Mouse (Mus musculus): Measurements from ENCODE around the gene Cfh.
"Not testable (repeated sequence)": the region's sequence is repeated elsewhere in the genome, so short reads cannot be mapped to it uniquely, and the experiment has no call there.

Cfh gene

DNA sequence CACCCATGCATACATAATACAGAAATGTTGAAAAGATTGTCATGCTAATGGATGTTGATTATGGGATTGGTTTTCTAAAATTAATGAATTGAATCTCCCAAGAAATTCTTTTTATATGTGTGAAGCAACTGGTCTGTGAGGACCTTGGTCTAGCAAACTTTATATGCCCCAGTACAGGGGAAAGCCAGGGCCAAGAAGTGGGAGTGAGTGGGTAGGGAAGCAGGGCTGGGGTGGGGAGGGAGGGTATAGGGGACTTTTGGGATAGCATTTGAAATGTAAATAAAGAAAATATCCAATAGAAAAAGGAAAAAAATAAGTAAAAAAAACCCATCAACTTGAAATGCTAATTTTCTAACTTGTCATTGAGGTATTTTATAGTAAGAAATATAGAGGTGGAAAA, at the start of gene Cfh:
Cfh (minus strand) TSS at position 101 of the 400 bp plus-strand sequence.
- not testable (repeated sequence) for DNase-seq

DNA sequence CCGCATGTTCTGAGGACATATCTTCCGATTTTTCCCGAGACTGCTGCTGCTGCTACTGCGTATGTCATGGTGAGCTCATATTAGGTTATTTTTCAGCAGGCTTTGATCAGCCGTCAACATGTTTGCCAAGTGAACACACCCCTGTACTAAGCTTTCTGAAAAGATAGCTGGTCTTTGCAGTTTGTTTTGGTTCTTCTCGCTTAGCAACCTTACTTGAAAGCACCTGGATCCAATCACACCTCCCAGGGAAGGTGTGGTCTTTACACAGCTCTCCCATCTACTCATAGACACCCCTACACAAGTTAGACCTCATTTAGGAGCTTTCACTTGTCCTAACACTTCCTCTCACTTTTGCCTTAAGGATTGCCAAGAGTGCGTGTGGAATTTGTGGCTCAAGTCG, 43.1 kb upstream of the Cfh start:
- DNase-seq: no peak

DNA sequence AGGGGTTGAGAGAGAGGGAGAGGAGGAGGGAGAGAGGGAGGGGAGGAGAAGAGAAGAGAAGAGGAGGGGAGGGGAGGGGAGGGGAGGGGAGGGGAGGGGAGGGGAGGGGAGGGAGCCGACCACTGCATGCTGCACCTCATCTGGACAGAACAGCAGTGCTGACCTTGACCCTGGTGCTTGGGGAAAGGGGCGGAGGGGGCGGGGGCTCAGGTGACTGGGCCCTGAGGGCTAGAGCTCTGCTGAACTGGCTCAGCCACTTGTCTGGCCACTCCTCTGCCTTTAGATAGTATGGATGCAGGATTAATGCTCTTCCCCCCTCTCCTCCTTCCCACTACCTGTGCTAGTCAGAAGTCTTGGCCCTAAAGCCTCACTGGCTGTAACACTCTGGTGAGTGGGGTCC, 41.7 kb upstream of the Cfh start:
- no peak for DNase-seq

DNA sequence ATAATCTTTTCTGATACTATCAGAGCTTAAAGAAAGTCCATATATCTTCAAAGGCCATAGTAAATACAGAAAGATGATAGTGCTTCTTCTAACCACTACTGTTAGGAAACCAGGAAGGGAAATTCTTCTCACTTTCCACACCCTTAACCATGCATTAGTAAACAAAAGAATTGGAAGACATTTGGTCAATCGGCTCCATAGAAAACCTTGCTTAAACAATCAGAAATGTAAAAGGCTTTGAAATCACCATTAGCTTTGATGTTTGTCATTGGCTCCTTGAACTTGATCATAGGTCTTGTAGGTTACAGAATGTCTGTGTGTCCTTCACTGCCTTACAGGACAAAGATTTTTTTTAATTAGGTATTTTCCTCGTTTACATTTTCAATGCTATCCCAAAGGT, 21.8 kb upstream of the Cfh start:
- no peak for DNase-seq

DNA sequence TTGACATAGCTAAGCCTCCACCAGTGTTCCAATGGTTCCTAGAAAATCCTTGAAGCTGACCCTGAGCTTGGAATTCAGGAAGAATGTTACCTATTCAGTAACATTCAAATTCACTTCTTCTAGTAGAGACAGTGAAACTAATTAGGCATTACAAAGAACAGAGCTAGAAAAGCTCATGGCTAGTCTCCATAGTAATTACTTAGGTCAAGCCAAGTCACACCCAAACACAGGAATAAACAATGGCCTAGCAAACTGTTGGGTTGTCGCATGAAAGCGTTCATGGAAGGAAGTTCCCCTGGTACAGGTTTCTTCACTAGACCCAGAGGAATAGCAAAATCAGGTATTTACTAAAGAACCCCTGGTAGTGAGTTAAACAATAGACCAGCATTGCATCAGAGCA, 4.9 kb upstream of the Cfh start:
- DNase-seq: not testable (repeated sequence)

DNA sequence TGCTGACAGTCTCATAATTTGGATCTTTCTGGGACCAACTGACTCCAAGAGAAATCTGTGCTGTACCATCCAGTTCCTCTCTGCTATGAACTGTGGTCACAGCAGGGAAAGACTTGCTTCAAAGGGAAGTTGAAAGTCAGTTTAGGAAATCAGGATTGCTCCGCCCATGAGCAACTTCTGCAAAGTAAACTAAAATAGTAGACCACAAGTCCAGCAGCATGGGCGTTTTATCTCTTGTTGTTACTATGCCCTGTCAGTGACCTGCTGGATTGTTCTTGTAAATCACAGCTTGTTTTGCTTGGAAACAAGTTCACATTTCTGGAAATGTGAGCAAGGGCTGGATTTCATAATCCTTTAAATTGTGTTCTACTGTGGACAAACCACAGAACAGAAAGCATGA, 356 bp downstream of the Cfh start:
- DNase-seq: no peak

DNA sequence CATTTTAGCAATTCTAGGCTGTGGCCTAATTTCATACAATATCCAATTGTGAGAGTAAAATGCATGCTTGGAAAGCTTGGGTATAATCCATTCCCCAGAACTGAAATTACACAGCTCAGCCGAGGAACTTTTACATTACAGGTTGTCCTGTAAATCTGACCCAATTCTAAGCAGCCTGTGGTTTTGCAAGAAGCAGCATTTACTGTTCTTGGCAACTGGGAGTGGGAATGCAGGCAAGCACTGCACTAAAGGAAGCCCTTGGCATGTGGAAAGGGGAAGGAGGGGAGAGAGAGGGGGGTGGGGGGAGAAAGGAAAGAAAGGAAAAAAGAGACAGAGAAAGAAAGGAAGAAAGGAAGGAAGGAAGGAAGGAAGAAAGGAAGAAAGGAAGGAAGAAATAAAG, 3.4 kb downstream of the Cfh start:
- no peak for DNase-seq

DNA sequence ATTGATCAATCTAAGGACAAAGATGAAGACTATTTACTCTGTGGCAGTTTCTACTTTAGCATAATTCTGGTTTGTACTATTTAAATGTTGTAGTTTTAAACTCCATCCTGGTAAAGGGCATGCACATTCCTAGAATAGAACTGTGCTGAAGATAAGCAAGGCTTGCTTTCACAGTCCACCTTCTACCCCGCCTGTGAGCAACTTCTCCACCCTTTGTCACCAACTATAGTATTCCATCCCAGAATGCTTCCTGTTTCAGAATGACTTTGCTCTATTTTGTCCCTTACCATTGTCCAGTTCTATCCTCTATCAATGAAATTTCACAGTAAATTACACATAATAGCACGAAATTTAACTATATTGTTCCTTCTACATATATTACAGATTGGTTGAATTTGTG, 8.1 kb downstream of the Cfh start:
- no peak for DNase-seq

DNA sequence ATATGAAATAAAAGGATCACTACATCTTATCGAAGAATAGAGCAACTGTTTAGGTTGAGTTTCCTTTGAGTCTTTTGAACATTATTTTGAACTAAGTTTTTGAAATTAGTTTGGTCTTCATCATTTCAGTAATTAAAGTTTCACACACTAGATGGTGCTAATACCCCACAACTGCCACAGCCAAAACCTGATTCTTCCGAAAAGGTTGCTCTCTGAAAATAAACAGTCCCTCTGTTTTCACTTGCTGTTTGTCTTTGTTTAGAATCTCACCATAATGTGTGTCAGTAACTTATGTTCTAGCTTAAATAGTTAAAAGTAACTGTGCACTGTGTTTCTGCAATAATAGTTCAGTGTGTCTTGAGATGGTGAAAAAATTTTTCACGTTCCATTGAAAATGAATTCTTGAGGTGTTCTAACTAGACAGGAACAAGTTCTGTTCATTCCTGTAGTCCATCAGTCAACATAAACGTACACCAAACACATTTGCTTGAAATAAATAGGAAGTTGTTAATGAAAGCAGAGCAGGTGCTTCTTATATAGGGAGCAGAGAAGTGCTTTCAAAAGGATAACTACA, 11.9 kb downstream of the Cfh start:
- DNase-seq: no peak

DNA sequence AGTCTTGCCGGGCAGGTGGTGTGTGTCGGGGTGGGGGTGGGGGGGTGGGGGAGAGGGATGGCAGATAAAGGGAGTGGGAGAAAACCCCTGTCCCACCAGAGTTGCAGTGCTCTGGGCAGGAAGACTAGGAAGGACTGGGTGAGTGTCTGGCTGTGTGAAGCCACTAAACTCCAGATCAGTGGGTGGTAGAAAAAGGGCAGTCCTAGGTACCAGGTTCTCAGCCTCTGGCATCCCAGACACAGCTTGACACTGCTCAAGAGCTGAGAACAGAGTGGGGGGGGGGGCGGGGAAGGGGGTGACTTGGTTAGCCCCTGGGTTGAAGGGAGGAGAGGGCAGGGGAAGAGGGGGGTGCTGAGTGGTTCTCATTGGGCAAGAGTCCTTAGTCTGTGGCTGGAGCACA, 24.6 kb downstream of the Cfh start:
- DNase-seq: no peak

DNA sequence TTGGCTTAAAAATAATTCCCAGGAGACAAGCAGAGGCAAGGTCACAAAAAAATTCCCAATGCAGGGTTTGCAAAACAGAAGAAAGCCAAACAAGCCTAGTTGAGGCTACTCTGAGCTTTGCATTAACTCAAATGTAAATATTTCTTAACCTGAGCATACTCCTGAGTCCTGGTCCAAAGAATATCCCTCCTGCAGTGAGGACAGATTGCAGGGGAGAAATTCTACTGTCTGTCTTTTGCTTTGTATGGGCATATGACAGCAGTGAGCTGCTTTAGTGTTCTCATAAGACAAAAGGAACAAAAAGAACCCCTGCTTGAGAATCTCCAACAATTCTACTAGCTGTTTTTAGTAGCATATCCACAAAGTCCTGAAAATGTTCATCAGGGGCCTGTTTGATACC, 114.1 kb downstream of the Cfh start:
- DNase-seq: no peak

Data from thymus, postnatal 14 days (tissue).